Mouse (Mus musculus) frontal cortex, postnatal 25 days (tissue): Measurements from ENCODE around the gene Larp1b.

Source experiments
- DNase-seq, 2 experiments: peaks; one replicate each; pipeline ENCODE4 v3.0.0; 2022; ENCODE audit warnings: low spot score in 2 of 2

Gene Larp1b

GRCm38 (mm10) chr3:41082885-41083789 lies 133.5 kb downstream of the Larp1b start, which contains the start of gene Pgrmc2:
Gene Pgrmc2 (minus strand): TSS chr3:41083046.
- peak; percentile 90 to 96 for DNase-seq

DNA sequence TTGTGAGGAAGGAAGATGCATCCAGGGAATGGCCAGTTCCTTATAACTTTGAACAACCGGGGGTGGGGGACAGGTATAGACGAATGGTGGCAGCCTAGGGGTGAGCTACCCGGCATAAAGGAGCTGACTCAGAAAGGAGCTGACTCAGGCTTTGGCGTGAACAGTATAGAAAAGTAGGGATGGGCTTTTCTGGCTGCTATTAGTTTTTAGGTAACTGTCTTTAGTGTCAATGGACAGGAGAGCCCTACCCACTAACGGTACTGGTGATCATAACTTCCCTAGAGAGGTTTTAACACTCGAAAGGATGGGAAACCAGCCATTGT lies 134.1 kb downstream of the Larp1b start:
- DNase-seq = no peak

DNA sequence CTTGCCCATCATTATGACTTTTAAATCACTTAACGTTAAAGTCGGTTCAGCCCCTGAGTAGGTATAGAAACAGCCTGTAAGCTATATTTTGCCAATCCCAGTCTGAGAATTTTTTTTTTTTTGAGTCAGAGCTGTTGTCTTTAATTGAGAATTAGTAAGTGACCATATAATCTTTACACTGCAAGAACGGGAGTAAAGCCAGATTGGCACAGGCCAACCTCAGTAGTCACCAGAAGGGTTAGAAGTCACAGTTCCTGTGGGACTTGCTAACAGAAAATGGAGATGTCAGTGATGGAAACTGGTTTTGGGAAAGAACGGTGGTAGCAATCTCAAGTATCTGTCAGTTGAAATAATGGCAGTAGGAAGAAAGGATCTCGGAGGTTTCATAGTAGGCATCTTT lies 134.8 kb downstream of the Larp1b start:
- no peak for DNase-seq

DNA sequence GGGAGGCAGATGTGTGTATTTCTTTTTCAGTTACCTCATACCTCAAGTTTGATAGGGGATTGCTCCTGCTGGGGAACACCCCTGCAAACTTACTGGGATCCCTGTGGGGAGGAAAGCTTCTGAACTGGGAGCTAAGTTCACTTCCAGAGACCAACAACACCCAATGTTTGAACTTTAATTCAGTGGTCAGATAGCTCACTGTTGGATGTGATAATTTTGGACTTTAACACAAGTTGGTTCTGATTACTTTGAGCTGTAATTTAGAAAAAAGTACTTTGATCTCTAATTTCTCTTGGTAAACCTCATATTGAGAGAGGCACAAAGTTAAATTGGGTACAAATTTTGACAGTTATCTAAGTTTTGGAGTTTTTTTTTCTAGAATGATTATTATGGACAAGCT lies 137.4 kb downstream of the Larp1b start:
- no peak for DNase-seq
